Mouse (Mus musculus) kidney, adult 10 weeks (tissue): ENCODE measurements around the gene Kcnj2. TPM values are rescaled to one million over a fixed set of nuclear protein-coding genes. Genes with fewer than 3 reads are reported as not detected.

Experiments used
- polyA plus RNA-seq: library from polyadenylated mRNA; stranded (reverse); fragments of 350-450 nt; fragmentation: Illumina TruSeq; extraction: RNeasy Lipid Tissue Mini Kit (QIAGEN cat#74804); gene quantifications from one replicate; pipeline ENCODE4 v1.2.3, GENCODE M21; 2014; ENCODE audit warnings: low read depth, low replicate concordance

Kcnj2 gene
- 3.4 TPM for polyA plus RNA-seq

GRCm38 (mm10) chr11:111065635-111066298 lies at the start of gene Kcnj2:
TSS of gene Kcnj2 (plus strand) at chr11:111066164.

Other genes starting within 250 kb of the Kcnj2 start
- gene Kcnj16, start 98.1 kb upstream of the Kcnj2 start, polyA plus RNA-seq = 1,087 TPM